Mouse (Mus musculus) neutrophil, adult 83 days (primary cell): ENCODE results near the gene Nrcam. TPM values are rescaled to one million over a fixed set of nuclear protein-coding genes. Genes with fewer than 3 reads are reported as not detected.

ENCODE experiments used
- total RNA-seq, 2 experiments: library from RNA; stranded (reverse); gene quantifications; one replicate each; pipeline ENCODE4 v1.2.4; 2023

The Nrcam gene
- not detected for total RNA-seq

GRCm38 (mm10) chr12:44328381-44329315 is at the start of gene Nrcam:
Nrcam (plus strand) TSS chr12:44328885.

Other genes with a start within 250 kb of the Nrcam start
- 10 to 100 TPM; 68.9 to 83.3 TPM for gene Dnajb9, start 118.6 kb upstream of the Nrcam start, total RNA-seq
- 10 to 100 TPM; 52.8 to 63.6 TPM for gene Pnpla8, start 107.5 kb upstream of the Nrcam start, total RNA-seq